Mouse (Mus musculus): ENCODE results near the gene Sh3gl3.

Gene Sh3gl3

DNA sequence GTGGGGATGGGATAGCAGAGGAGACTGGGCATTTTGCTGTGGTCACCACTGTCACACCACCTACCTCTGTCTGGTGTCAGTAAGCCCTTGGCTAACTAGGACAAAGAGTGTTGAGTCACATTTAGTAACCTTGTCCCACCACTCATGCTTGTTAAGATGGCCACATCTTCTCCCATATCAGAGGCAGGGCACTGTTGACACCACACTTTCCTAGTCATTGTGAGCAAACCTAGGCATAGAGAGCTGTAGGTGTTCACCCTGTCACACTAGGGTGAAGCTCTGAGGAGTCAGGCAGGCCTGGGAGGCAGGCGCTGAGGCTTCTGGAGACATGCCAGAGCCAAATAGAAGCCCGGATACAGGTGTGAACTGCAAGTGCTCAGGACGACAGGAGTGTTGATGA lies at the start of gene Sh3gl3:
Gene Sh3gl3 (plus strand): TSS at position 301 of the 400 bp plus-strand sequence.
- DNase-seq (ENCODE audit: low spot score in 2 of 2), result no peak

DNA sequence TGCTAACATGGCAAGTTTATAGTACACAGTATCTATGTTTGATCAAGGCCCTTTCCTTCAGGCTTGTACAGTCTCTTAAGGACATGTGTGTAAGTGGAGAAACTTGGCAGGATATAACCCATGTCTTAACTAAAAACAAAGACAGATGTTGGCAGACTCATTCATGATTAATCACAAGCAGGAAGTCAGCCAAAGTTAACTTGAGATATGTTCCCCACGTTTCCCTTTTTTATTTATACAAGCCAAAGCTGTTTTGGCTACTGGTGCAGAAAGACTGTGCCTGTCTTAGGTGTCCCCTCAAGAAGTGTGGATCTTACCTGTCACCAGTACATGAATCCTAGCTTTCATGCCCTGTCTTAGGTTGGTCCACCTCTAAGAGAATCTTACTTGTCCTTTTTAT lies 35.4 kb upstream of the Sh3gl3 start:
- no peak for DNase-seq (ENCODE audit: low spot score in 2 of 2)

DNA sequence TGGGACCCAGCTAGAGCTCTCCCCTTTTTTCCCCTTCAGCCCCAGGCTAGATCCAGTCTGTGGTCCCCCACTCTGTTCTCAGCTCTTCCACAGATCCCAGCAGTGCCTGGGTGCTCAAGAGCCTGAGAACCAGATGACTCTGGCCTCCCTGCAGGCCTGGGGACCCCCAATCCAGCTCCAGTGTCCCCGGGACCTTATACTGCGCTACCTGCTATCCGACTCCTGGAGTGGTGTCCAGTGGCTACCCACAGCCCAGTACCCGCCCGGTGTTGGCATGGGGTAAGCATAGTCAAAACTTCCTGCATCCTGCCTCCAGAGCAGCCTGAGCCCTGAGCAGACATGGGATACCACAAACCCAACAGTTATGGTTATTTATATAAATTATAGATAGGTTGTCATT lies 26.5 kb upstream of the Sh3gl3 start:
- no peak for DNase-seq (ENCODE audit: low spot score in 2 of 2)

DNA sequence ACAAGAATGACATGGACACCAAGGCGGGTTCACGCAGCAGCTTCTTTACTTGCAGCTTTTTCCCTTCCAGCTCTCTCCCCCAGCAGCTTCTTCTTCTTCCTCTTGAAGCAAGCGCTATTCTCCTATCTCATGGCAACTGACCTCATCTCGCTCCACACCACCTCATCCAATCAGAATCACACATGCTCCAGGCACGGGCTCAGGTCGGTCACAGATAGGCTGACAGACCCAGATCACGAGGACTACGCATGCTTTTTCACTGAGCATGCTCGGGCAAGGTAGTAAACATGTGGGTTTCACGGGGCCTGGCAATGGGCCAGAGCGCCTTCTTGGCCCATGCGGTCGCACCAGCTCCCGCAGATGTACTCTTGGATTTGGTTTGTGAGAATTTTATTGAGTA lies 9.0 kb upstream of the Sh3gl3 start:
- no peak for DNase-seq (ENCODE audit: low spot score in 2 of 2)

DNA sequence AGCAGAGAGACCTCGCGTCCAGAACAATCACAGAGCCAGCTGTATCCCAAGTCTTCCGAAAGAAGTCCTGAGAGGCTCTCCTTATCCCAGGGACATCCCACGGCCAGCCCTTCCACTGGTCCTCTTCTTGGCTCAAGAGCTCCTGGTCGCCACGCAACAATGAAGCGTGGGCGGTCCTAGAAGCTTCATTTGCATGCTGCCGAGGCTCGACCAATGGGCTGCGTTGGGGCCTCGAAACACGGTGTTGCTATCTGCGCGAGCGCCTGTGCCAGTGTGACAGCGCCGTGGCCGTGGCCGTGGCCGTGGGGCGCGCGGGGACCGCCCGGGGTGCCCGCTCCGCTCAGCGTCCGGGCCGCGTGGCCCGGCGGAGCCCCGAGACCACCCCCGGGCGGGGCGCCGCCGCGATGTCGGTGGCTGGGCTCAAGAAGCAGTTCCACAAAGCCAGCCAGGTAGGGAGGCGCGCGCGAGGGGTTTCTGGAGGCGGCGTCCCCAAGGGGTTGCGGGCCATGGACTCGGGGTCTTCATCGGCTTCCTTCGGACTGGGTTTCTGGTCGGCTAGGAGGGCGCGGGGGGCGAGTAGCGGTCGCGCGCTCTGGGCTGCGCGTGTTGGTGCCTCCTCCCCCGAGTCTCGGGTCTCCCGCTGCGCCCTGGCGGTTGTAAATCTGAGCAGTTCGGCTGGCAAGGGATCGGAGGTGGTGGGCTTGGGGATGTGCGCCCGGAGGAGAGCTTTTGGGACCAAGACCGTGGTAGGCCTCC lies 1.1 kb downstream of the Sh3gl3 start:
- peak; percentile 81 to 94 for DNase-seq (ENCODE audit: low spot score in 2 of 2)

DNA sequence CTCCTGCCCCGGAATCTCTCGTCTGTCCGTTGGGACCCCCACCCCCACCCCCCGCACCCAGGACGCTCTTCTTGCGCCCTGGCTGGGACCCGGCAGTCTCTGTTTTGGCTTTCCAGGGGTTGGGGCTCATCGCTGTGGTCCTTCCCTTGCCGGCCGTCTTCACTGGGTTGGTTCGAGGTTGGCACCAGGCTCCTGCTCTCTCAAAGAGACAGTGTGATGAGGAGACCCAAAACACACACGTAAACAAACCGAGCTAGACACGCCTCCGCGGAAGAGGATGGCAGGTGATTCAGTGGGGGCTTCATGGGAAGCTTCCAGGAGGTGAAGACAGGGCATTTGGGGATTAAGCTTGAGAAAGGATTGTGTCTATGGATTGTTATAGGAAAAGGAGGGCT lies 1.7 kb downstream of the Sh3gl3 start:
- DNase-seq (ENCODE audit: low spot score in 2 of 2), result no peak

DNA sequence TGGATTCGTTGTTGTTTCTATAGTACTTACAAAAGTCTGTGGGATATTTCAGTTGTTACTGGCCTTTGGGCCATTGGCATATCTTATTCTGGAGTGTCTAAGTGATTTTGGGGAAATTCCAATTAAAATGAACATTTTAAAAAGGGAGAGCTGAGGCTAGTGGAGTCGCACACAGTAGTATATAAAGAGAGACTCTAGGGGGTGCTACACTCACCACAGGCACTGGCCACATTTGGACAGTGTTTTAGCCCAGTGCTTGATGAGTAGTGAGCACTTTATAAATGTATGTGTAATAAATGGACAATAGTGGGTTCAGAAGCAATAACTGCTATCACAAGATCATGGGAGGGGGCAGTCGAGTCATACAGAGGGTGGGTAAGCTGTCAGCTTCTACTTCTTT lies 2.6 kb downstream of the Sh3gl3 start:
- no peak for DNase-seq (ENCODE audit: low spot score in 2 of 2)

DNA sequence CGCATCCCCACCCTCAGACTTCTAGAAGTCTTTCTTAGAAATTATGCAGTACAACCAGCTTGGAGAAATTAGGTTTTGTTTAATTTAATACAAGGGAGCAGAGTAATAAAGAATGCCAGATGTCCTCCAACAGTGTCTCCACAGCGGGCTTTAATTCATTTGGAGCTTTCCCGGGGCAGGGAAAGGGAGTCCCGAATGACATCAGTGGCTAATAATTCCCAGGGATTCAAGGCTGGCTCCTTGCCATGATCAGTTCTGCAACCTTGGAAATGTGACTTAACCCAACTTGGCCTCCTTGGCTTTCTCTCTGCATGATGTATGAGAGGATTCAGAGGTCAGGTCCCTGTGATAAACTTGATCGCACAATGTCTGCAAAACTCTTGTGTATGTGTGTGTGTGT lies 3.7 kb downstream of the Sh3gl3 start:
- DNase-seq (ENCODE audit: low spot score in 2 of 2), result no peak

DNA sequence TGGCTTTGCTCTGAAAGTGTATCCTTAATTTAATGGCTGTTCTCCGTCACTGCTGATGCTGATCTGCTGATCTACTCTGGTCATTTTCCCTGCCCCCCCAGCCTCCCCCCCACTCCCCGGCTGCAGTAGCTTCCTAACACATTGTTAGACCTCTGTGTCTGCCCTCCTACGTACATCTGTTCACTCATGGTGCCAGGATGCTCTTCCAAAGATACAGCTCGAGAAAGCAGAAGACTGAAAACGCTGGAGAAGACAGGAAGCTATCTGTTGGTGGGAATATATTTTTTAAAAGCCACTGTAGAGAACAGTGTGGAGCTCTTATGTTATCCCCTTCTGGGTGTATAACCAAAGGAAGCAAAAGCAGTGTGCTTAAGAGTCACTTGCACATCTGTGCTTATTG lies 7.3 kb downstream of the Sh3gl3 start:
- no peak for DNase-seq (ENCODE audit: low spot score in 2 of 2)

DNA sequence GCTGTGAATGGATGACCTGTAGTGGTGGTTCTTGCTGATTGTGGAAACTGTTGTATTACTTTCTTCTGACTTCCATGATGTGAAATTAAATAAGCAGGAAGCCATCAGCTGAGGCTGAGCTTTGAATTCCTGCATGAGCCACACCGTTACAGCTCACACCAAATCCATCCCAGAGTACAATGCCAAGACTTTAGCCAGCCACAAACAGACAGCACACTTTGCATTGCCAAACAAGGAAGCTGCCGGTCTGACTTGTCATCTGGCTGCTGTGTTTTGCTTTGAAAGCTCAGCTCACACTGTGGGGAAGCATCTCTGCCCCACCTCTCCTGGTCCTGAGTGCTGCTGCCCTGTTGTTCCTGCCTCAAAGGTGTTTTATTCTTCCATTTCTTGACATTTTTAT lies 9.1 kb downstream of the Sh3gl3 start:
- no peak for DNase-seq (ENCODE audit: low spot score in 2 of 2)

DNA sequence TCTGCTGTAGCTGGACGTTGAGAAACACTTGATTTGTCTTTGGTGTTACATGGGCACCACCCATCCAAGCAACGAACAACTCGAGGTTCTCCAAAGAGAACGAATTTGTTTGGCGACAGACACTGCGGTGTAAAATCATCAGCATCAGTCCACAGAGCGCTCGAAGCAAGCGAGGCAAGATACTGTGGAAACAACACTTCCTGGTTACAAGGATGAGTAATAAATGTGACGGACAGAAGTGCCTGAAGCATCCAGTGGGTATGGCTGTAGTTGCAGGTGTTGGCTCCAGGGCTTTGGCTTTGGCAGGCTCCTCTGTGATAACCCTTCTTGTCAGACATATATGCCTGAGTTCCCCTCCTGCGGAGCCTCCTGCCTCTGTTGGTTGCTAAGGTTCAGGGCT lies 18.0 kb downstream of the Sh3gl3 start:
- no peak for DNase-seq (ENCODE audit: low spot score in 2 of 2)

DNA sequence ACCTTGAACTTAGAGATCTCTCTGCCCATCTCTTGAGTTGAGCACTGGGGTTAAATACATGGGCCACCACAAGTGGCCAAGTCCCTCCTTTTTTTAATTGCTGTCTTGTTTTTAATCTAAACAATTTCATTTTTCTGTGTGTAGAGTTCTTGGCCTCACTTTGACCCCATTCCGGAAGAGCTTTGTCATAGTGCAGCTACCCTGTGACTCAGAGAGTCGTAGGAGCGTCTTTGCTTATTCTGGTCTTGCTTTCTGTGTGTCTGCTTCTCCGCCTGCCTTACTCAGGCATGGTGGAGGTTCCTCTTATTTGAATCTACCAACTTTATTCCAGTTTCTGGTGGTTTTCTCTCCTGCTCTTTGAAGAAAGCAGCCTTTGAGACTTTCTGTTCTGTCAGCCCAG lies 18.9 kb downstream of the Sh3gl3 start:
- no peak for DNase-seq (ENCODE audit: low spot score in 2 of 2)

DNA sequence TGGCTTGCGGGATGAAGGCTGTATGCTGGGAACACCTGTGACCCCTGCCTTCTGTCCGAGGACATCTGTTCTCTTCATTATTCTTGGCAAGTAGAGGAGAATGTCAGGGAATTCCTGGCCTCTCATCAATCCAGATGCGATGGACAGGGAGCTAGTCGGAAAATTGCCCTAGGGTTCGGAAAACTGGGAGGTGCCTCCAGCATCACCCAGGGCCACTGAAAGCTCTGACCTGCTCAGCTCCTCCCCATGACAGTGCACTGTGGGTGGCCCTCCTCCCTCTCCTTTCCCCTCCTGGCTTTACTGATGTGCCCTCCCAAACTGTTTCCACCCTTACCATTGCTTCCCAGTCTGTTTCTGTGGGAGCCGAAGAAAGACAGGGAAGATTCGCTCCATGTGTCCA lies 29.5 kb downstream of the Sh3gl3 start:
- DNase-seq (ENCODE audit: low spot score in 2 of 2), result no peak

DNA sequence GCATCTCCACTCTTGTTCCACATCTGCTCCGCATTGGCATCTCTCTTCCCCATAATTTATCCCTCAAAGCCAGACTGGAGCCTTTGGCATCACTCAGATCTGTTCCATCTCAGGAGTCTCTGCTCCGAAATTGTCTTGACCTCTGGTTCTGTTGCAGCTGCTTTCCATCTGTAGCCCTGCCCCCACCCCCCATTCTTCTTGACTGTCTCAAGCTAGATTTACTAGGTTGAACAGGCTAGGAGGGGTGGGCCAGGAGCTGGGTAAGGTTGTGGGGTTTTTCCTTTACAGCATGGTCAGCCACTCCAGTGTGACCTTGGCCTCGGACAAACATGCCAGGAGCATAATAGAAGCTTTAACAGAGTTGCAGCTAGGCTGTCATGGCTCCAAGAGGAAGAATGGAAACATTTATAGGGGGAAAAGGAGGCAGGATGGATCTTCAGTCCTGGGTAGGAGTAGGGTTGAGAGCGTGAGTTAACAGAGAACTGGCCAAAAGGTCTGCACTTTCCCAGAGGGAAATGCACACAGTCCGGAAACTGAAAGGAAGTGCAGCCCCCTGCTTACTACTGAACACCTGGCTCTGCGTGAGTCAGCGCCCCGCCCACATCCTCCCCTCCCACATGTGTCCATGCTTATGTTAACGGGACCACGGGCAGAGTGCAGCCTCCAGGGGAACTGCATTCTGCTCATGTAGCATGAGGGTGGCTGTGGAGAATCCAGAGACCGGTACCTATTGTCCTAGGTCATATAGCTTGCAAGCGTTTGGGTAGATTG lies 30.6 kb downstream of the Sh3gl3 start:
- DNase-seq (ENCODE audit: low spot score in 2 of 2), result peak in 1 of 2 experiments; percentile 13

DNA sequence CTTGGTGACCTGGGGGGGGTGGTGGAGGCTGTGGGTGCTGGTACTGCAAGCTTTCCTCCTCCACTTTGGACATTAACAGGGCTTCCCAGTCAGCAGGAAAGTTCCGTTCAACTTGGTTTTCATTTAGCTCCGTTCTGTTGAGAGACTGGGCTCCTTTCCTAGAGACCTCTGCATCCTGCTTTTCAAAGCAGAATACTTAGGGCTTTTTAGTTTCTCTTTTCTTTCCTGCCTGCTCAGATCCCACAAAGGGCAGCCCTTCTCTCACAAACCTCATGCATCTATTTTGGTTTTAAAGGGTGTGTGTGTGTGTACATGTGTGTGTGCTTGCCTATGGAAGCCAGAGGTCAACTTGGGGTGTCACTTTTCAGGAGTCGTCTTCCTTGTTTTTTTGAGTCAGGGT lies 31.3 kb downstream of the Sh3gl3 start:
- no peak for DNase-seq (ENCODE audit: low spot score in 2 of 2)

DNA sequence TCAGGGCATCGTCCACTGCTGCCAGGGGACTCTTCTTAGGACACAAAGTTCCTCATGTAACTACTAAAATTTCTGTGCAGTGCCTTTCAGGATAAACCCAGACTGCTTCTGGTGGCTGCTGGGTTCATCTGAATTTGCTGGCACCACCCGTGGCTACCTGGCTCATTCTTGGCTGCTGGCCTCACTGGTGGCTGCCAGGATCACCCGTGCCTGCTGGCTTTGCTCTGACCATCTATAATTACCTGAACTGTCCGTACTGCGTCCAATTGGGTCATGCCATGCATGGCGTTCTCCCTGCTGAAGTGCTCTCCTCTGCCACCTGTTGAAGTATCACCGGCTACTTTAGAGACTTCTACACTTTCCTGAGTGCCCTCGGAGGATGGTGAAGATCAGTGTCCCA lies 33.1 kb downstream of the Sh3gl3 start:
- DNase-seq (ENCODE audit: low spot score in 2 of 2), result no peak

DNA sequence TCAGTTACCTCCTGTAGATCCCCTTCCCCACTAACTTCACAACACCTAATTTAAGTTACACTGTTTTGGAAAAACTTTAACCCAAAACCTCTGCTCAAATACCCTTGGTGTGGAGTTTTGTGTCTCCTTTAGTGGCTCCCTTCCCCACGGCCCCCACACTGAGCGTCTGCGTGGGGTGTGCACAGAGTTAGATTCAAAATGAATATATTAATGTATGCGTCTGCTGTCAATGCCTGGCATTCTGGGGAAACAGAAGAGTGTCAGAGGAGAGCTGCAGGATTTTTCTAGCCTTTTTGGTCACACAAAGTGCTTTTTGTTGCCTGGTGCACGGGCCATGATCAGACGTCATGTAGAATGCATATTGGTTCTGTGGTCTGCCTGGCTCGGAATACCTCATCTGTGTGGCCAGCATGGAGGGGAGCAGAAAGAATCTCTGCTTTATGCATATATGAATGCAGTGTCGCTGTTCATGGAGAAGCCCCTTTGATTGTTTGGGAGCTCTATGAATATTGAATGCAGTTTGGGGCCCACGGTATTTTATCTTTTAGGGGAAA lies 47.8 kb downstream of the Sh3gl3 start:
- DNase-seq (ENCODE audit: low spot score in 2 of 2), result peak; percentile 14 to 23

DNA sequence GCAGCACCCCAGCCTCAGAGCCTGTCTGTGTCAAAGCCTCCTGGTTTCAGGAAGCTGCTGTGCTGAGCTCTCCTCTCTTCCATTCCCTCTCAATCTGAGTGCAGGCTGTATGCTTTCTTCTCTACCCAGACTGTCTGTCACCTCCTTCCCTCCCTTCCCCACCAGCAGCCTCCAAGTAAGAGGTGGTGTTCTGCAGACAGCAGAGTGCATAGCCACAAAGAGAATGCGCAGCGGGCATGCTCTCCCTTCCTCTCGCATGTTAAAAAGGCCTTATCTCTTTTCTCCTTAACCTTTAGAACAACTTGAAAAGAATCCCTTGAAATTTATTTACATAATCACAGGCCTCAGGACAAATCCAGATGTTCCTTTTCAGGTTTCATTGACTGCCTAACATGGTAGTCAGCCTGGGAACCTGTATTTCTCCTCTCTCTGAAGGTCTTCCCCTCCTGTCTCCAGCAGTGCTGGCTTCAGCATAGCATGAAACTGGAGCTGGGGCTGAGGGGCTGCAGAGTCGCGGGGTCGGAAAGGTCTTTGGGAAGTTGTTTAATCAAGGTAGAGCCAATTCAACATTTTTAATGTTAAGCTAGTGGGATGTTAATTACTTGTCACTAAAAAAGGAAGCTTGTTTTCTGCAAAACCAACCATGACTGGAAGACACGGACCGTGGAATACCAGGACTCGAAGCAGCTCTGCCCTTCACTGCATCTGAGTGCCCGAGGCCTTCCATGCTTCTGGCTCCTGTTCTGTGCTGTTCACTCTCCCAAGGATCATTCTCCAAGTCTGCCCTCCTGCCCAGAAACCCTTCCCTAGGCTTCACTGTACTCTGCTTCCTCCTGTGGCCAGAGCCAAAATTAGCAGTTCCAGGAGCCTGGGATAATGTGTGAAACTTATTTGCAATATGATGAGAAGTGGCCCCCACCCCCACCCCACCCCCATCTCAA lies 50.5 kb downstream of the Sh3gl3 start:
- DNase-seq (ENCODE audit: low spot score in 2 of 2), result no peak

DNA sequence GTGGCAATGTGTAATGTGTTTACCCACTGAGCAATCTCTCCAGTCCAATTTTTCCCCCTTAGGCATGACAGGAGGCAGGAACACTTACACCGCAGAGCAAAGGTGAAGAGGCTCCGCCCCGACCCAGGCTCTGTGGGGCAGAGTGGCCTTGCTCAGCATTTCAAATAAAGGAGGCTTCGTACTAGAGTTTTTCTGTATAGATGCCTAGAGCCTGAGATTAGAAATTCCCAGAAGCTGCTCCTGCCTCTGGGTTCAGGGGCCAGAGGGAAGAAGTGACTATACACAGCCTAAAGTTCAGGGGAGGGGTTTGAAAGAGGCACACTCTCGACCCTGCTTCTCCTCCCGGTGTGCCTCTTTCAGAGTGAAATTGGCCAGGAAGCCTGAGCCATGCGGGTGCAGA lies 59.6 kb downstream of the Sh3gl3 start:
- no peak for DNase-seq (ENCODE audit: low spot score in 2 of 2)

DNA sequence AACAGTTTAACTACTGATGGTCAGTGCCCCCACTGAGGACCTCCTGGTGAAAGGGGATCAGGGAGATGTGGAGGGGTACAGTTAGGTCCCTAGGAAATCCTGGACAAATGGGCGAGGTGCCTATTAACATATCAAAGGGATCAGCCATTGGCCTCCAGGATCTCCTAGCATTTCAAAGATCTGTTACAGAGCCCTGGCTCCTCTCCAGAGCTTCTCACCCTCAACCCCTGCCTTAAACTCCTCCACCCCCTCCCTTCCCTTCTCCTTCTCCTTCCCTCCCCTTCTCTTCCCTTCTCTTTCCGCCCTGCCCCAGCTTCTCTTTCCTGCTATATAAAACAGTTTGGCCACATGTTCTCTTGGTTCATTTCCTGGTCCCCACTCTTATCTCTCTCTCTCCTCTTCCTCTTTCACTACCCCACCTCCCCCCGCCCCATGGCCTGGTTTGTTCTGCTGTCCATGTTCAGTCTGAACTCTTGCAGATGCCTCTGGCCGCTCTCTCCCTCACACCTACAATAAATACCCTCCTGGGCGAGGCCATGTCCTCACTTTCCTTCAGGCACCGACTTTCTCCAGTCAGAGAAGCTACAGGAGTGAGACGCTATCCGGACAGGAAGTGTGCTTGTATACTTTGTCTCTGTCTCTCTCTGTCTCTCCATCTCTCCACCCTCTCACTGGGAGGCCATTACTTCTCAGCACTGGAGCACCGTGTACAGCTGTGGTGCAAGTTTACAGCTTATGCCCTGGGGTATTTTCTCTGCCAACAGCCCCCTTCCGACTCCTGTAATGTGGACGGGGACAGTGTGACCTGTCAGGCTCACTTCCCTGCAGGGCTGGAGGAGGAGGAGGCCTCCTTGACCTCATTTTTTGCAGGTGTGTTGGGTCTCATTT lies 60.6 kb downstream of the Sh3gl3 start:
- no peak for DNase-seq (ENCODE audit: low spot score in 2 of 2)

DNA sequence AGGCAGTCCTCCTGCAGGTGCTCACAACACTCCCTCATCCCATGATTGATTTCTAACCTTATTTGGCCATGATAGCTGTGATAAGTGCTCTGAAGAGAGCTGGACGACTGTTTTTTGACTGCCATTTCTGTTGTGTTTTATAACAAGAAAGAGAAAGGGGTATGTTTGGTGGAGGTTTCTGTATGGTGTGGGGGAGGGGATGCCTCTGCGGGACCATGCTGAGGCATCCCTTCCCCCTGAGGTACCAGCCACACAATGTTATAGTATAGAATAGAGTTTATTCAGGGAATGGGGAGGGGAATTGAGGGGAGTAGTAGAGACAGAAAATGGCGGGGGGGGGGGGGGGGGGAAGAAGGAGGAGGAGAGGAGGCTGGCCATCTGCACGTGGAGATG lies 61.3 kb downstream of the Sh3gl3 start:
- DNase-seq (ENCODE audit: low spot score in 2 of 2), result no peak
